Mouse (Mus musculus) yolk sac, embryonic 10.5 days (tissue): ENCODE results near the gene Arhgef5.
"Not testable (repeated sequence)": the region's sequence is repeated elsewhere in the genome, so short reads cannot be mapped to it uniquely, and the experiment has no call there.

Experiments used
- DNase-seq: peaks from one replicate; pipeline ENCODE4 v3.0.0-alpha.2; 2017; ENCODE audit warnings: low spot score

The Arhgef5 gene

DNA sequence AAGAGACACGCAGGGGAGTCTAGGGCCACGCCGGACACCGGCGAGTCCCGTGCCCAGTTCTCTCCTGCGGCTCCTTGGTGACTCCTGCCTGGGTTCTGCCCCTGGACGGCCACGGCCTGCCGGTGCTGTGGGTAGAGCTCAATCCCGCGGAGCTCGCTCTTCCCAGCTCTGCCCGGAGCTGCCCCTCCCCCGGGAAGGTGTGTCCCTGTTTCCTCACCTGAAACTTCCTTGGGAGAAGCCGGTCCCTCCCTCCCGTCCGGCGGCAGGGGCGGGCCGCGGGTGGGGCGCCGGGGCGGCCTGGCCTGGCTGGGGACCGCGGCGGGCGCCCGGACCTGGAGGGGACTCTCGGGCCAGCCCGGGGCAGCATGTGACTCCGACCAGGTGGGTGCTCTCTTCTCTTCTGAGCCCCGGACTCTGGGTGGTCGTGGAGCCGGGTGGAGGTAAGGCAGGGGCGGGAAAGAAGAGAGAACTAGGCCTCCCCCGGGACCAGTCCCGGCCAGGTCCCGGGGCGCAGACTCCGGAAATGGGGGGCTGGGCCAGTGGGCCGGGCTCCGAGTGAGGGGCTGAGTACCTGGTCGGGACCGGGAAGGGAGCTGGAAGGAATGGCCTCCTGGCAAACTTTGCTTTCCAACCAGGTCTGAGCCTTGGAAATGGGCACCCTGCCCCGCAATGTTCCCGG, at the start of gene Arhgef5:
Gene Arhgef5 (plus strand): TSS at position 220 of the 679 bp plus-strand sequence.
- peak; percentile 86 for DNase-seq

DNA sequence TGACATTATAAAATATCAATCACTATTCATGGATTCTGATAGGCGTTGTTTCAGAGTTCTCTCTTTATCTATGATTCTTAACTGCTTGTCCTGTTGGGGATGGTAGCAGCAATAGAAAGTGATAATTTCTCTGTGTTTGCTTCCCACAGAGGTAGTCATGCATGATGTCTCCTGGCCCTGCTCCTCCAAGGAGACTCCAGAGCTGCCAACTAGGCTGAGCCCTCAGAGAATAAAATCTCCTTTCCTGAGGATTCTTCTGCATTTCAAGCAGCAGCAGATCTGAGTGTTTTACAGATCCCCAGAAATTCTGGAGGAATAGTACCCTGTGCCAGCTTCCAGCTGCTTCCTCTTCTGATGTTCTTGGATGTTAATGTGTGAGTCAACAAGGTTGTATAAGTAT, 34.1 kb upstream of the Arhgef5 start, which contains the start of gene Olfr47:
Gene Olfr47 (plus strand): TSS at position 275 of the 400 bp plus-strand sequence.
- not testable (repeated sequence) for DNase-seq

DNA sequence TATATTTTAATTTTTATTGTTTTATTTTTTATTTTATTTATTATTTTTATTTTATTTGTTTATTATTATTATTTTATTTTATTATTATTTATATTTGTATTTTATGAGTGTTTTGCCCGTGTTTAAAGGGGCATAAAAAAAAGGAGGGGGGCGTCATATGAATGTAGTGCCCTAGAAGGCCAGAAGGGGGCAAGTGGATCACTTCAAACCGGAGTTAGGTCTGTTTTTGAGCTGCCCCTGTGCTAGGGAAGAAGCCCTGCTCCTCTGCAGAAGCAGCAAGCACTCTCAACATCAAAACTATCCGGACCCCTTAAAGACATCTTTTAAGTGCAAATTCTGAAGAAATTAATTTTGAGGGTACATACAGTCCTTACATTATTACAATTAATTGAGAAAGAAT, 23.3 kb upstream of the Arhgef5 start:
- no peak for DNase-seq

DNA sequence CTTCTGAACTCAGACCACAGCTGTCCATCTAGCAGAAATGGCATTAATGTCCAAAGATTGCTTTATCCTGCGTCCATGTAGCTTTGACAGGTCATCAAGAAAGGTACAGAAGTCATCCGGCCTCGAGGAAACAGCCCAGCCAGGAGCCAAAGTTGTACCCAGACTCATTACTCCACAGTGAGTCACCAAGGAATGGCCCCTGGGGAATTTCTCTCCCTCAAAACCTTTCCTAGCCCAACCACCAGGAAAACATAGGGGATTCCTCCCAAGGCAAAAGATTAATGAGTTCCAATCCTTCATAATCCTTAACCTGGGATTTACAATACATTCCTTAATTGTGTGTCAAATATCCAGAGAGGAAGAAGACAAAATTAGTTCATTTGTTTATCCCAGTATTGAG, 18.0 kb upstream of the Arhgef5 start:
- DNase-seq = no peak

DNA sequence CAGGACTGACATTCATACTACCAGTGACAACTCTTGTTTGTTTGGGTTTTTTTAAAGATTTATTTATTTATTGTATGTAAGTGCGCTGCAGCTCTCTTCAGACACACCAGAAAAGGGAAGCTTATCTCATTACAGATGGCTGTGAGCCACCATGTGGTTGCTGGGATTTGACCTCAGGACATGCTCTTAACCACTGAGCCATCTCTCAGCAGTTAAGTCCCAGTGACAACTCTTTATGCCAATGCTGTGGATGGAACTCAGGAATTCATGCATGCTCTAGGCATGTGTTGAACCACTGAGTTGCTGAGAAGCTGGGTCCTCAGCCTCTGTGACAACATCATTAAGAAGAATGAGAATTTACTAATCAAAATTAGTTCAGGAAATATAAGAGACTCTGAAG, 12.4 kb upstream of the Arhgef5 start:
- DNase-seq = no peak

DNA sequence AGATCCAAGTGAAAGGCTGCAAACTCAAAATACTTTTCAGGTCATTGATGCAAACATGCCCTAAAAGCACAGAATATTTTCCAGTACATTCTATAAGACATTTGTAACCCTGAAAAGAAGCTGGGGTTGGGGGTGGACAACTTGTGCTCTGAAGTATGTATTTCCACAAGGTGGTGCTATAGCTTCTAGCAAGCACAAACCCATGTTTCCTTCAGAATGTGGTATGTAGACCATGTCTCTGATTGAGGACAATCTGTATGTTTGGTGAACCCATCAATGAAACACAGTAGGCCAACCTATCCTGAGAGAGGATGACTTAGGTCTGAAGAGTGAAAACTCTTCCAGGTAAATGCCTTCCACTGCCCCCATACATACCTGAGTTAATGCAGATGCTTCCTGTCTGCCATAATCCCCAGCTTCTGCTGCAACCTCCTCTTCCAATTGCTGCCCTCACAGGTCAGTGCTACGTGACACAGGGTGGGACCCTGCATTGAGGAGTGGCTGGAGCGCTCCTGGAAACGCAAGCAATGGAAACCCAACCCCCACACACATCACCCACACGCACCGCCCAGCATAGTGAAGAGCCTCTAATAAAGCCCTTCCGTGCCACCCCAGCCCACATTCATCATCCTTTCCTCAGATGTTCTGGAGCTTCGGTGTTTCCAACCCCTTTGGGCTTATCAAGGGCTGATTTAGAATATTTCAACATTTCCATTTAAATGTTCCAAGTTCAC, 11.0 kb upstream of the Arhgef5 start:
- DNase-seq = no peak

DNA sequence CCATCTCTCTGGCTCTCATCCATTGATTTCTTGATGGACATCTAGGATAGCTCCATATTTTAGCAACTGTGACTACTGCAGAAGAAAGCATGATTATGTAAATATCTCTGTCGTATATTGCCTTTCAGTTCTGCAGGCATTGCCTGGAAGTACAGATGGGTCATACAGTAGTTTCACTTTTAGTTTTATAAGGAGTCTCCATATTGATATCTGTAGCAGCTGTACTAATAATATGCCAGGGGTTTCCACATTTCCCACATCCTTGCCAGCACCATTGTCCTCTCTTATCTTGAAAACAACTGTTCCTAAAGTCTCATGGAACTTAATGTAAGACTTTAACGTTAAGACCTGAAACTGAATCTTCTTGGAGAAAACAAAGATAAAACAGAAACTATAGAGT, 4.6 kb upstream of the Arhgef5 start:
- no peak for DNase-seq

DNA sequence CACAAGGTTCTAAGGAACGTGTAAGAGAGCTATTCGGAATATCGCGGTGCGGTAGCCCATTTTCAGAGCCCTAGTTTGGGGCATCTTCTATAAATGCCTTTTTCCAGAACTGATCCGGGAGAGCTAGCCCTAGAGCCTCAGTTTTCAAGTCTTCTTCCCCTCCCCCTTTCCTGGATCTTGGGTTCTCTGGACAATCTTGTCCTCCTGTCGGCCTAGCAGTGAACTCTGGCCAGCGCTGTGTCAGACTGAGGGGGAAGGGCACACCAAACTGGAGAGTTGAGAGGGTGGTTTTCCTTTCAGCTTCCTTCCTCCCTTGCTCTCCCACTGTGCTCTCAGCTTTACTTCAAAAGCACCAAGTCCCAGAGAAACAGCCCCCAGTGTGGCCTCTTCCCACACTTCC, 974 bp downstream of the Arhgef5 start:
- DNase-seq = peak; percentile 80

DNA sequence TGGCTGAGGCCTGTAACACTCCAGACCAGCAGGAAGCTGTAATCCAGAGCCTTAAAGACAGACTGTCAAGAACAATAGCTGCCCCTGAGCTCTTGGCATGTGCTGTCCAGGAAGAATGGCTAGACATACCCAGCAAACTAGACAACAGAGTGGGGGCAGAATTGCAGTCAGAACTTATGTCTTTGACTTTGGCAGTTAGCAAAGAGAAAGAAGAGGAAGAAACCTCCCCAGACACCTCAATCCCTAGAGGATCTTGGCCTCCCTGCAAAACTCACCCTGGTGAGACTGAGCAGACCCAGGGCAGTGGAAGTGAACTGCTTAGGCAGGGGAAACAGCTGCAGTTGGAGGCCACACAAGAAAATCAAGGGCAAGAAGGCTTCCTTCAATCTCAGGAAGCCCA, 7.2 kb downstream of the Arhgef5 start:
- DNase-seq = no peak

DNA sequence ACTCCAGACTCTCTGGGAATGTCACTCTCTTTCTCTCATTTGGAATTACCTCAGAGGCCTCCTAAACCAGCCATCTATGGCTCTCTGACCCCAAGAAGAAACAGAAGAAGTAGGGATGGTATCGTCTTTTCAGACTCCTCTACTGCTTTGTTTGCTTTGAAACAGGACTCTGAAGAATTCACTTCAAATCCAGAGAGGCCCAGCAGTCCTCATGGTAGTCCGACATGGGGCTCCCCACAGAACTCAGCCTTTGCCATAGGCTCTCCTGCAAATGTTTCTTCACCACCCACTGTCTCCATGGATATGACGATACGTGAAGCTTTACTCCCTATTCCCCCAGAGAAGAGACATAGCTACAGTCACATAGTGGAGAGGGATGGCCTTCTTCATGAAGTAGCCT, 8.7 kb downstream of the Arhgef5 start:
- DNase-seq = no peak

DNA sequence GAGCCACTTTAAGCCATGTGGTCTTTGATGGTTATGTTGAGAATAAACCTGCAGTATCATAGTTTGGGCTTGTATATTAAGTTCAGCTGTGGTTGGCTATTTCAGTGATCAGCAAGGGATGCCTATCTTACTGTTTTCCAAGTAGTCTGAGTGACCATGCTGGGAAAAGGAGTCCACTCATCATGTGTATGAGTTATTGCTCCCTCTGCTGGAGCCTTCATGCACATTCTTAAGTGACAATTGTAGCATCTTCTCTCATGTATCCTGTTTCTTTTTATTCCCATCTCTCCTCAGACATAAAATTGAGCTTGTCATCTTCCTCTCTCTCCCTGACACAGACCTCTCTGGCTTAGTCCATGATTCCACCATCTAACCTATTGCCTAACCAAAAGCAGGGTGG, 12.9 kb downstream of the Arhgef5 start:
- no peak for DNase-seq

DNA sequence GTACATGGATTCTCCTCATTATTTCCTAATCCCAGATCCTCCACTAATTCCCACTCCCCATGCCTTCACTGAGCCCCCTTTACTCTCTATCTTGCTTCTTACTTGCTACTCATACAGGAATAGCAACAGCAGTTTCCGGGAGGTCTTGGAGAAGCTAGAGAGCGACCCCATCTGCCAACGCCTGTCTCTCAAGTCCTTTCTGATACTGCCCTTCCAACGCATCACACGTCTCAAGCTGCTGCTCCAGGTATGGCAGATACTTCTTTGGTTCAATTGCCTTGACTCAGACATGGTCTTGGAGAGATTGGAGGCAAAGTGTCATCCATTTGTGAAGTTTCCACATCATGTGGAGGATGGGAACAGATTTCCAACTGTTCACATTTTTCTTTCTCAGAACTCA, 15.1 kb downstream of the Arhgef5 start:
- no peak for DNase-seq

DNA sequence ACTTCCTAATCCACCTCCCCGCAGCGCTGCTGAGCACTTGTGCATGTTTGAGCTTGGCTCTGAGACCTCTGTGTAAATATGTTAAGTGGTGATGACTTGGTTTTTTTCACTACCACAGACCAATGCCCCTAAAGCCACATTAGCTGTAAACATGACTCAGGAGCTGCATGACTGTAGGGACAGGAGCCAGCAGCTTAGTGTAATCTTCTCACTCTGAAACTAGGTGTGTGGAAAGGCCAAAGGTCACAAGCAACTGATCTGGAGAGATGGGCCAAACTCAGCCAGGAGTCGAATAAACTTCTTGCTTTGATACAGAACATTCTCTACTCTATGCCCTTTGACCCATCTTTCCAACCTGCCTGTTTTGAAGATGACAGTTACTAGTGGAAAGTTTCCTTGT, 26.7 kb downstream of the Arhgef5 start:
- peak; percentile 63 for DNase-seq

DNA sequence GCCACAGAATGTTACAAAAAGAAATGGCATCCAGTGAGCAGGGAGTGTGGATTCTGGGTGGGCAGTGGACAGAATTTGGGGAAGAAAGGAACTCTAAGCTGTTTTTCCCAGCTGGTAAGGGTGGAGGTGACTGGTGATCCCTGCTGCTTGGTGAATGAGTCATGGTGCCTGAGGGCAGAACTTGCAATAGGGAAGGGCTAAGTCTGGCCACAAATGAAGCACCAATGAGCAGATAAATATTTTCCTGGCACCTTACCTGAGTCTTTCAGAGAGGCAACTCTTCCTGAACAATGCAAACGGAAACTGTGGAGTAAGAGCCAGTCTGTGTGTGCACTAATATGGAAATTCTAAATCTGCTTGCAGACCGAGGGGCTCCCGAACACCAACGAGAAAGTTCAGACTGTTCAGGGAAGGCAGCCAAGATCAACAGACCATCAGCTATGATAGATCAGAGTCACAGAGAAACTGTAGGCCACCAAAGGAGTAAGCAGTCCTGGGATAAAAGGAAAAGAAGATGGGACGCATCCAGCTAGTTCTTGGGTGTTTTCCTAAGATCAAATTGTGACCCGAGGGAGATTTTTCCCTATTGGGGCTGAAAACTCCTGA, 27.2 kb downstream of the Arhgef5 start:
- no peak for DNase-seq

DNA sequence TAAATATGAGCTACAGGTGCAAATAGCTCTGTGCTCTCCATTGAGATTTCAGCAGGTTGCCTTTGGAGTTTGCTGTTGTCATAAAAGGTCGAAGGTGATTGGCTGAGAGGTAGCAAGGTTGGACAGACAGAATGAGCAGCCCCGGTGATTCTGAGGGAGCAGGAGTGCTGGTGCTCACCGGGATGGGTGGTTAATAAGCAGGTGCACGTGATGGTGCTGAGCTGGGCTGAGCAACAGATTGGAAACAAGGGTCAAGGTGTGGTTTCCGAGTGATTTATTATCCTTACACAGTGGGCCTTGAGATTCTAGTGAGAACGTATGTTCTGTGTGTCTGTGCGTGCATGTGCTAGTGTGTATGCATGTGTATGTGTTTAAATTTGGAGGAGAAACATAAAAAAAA, 27.8 kb downstream of the Arhgef5 start:
- no peak for DNase-seq

DNA sequence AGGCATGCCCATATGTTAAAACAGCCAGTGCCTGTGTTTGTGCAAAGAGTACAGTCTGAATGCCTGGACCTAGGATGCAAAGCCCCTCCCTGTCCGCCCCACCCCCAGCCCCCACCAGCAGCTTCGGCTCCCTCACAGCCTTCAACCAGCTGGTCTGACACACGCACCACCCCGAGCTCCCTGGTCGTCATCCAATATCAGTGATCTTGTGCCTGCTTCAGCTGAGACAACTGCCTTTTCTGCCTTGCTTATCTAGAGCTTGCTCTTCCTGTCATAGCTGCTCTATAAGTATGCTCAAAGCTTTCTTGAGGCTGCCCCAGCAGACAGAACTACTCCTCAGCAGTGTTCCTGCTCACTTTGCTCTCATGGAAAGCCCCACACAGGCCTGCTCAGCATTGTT, 30.5 kb downstream of the Arhgef5 start:
- no peak for DNase-seq

DNA sequence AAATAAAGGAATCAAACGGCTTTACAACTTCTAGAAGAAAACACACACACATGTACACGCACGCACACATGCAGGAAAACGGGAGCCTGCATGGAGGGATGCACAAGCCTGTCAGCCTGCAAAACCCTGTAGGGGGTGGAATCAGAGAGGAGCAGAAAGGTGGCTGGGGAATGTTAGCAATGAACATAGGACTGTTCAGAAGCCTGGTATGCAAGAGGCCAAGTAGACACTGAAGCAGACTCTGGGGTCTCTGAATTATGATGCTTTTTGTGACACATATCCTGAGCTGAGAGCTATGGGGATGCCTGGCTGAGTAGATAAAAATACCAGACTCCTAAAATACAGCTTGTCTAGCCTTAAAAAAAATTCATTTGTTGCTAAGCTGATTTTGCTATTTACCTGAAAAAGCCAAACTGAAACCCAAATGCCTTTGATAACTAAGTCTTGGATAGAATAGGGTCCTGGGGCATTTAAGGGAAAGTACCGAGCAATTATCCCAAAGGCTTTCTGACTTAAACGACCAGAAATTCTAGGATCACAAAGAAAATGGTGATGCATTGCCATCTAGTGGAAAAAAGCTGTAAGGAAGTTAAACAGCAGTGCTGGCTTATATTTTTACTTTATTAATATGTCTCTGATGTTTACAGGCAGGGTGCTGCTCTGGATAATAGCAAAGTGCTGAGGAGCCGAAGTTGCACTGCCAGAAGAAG, 31.6 kb downstream of the Arhgef5 start:
- no peak for DNase-seq

DNA sequence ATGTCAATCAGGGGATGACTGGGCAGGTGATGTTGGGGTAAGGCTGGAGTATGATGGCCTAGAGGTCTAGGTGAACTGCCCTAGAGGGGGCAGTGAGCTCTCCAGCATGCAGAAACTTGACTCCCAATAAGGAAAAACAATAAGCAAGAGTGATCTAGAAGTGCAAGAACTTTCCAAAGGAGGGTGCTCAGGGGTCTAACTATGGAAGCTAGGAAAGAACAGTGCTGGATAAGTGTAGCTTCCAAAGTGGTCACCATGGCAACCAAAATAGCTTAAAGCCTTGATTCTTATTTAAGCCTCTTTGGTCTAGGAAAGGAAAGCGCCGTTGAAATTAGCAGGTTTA, 32.1 kb downstream of the Arhgef5 start:
- no peak for DNase-seq

DNA sequence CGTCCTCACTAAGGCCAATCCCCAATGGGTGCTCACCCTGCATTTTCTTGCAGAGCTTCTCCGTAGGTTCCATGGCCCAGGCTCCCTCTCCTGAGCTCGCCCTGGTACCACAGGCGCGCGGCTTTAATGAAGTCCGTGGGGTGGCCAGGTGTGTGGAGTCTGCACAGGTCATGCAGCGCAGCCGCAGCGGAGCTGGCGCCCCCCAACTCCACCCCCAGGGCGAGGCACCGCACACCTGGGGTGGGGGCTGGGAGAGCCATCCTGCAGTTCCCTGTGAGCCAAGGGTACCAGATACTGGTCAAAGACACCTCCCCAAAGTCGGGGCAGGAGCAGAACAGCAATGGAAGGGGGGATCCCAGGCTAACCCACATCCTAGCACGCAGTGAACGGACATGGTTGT, 44.1 kb downstream of the Arhgef5 start, which contains the start of gene Nobox:
Gene Nobox (minus strand): TSS at position 101 of the 400 bp plus-strand sequence.
- no peak for DNase-seq

DNA sequence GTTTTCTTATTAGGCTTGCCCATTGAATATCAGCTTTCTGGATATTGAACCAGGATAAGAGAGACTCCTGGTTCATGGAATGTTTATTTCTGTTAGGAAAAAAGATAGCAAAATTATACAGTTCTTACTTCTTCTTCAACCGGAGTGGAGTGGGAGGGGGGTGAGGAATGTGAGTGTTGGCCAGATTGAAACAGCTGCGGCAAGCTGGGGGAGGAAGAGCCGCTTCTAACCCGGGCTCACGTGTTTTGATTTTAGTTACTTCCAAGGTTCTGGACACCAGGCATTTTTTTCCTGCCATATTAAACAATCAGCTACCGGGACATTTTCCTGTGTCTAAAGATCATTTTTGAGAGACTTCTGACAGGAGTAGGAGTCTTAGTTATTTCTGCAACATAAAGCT, 44.7 kb downstream of the Arhgef5 start:
- DNase-seq = no peak

DNA sequence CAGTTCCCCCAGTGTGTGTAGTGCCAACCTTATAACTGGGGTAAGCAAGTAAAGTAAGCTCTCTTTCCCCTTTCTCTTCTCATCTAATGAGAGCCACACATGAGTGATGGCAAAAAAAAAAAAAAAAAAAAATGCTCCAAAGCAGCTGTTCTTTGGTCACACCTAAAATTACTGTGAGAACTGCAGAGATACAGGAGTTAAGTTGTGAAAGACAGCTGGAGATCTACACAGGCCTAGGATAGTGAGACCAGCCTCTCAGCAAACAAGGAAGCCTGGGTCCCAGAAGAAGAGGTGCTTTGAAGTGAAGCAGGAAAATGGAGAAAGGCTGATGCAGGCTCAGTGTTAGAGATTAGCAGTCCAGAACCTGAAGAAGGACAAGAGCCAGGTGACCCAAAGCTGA, 47.2 kb downstream of the Arhgef5 start:
- DNase-seq = no peak

DNA sequence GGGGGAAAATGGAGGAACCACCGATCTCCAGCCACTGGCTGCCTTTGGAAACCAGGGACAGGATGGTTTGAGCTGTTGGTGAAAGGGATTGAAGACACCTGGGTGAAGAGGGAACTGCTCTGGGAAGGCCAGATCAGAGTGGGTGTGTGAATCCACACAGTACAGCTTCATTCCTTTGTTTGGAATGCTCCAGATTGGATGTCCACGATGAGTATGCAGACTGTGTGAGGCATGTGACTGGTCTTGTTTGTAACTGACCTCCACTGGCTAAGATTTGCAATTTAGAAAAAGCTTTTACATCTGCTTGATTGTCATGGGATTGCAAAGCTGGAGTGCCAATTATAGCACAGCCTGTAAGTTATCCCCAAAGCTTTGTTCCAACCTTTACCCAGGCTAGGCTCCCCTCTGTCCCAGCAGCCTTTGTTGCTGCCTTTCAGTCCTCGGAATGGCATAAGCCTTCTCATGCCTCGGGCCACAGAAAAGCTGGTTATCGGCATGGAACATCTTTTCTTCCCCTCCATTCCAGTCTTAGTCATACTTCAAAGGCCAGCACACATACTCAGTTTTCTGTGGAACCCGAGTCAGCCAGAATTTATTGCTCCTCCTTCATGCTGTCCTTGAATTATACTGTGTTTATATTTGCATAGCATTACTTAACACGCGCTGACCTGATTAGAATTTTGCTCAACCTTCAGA, 47.7 kb downstream of the Arhgef5 start:
- DNase-seq = no peak
